7 mouse cellular contexts compared by ENCODE assay signal in the genomic region with DNA sequence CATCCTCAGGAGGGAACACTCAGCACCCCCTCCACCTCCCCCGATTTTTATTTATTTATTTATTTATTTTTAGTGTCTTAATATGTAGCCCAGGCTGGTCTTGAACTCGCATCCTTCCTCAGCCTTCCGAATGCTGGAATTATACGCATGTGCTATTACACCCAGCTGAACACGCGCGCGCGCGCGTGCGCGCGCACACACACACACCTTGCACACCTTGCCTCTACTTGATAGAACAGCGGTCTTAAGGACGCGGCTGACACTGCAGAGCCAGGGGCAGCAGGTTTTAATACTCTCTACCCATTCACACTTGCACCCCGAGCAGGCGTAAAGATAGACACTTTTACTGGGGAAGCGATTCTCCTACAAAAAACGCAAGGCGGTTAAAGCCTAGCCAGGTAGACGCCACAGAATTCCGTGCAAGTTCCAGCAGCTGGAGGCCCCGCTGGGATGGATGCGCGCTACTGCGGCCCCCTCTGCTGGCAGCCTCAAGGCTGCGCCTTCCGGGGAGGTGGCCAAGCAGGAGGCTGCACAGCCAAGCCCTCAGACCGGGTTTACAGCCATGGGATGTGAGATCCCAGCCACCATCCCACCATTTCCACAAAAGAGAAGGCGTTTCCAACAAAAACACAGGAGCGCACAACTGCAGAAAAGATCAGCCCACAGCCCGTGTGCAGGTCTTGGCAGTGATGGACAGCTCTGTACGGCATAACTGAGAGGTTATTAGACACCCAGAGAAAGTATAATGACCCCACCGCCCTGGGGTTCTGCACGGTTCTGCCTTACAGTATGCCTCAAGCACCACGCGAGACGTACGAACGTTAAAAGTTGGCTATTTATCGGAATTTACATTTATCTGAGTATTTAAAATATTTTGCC.
DNase-seq lines count a peak whose midpoint lies in the region; ATAC-seq lines count a peak whose summit lies in the region.

No protein-coding gene starts in this region.

- H3K36me3 ChIP-seq in intestine, embryonic 15.5 days = no peaks in the 10 kb centered on the region
- H3K36me3 ChIP-seq in limb, embryonic 13.5 days = no peaks in the 10 kb centered on the region
- H3K36me3 ChIP-seq in midbrain, embryonic 16.5 days (ENCODE audit: control insufficient read depth, insufficient read depth, low read length) = no peaks in the 10 kb centered on the region

- no peak overlapping the region for H3K27ac ChIP-seq in intestine, embryonic 15.5 days
- H3K27ac ChIP-seq in limb, embryonic 13.5 days = no peak overlapping the region
- H3K27ac ChIP-seq in midbrain, embryonic 16.5 days (ENCODE audit: low read length) = no peak overlapping the region

- H3K9ac ChIP-seq in intestine, embryonic 15.5 days = no peak overlapping the region
- H3K9ac ChIP-seq in limb, embryonic 13.5 days = peak overlapping the region; percentile 20
- H3K9ac ChIP-seq in midbrain, embryonic 16.5 days (ENCODE audit: low read depth, low read length) = no peak overlapping the region

- peak; percentile 84 for DNase-seq in ES-CJ7 (ENCODE audit: low read depth, low spot score)
- peak; percentile 47 to 68 for DNase-seq in adrenal gland, postnatal 36 days
- peak; percentile 52 to 58 for DNase-seq in frontal cortex, postnatal 36 days (ENCODE audit: low spot score in 2 of 2)
- peak; percentile 56 for DNase-seq in thymus, postnatal 0 days (ENCODE audit: low spot score)

- ATAC-seq in intestine, embryonic 15.5 days = peak; percentile 79
- ATAC-seq in limb, embryonic 13.5 days (ENCODE audit: low FRiP score, low read depth) = peak; percentile 78
- ATAC-seq in midbrain, embryonic 16.5 days = peak; percentile 76

- H3K4me3 ChIP-seq in intestine, embryonic 15.5 days (replicated peaks) = 0 out of 2 replicates have a peak overlapping the region, but pooled peaks have one; percentile 9
- H3K4me3 ChIP-seq in limb, embryonic 13.5 days = peak overlapping the region; percentile 30
- peak overlapping the region; percentile 6; the same call in 1 of the 2 replicates for H3K4me3 ChIP-seq in midbrain, embryonic 16.5 days (ENCODE audit: low read depth, low read length)

- 0 out of 2 replicates have a peak, but pooled peaks cover 3% of the 10 kb centered on the region for H3K27me3 ChIP-seq in intestine, embryonic 15.5 days (replicated peaks)
- peaks cover 41% of the 10 kb centered on the region for H3K27me3 ChIP-seq in limb, embryonic 13.5 days
- H3K27me3 ChIP-seq in midbrain, embryonic 16.5 days (ENCODE audit: control insufficient read depth, insufficient read depth, low read depth, low read length) = peaks cover 12% of the 10 kb centered on the region

- peak overlapping the region; percentile 52 for H3K4me2 ChIP-seq in intestine, embryonic 15.5 days (replicated peaks)
- peak overlapping the region; percentile 61 for H3K4me2 ChIP-seq in limb, embryonic 13.5 days (replicated peaks)
- H3K4me2 ChIP-seq in midbrain, embryonic 16.5 days (ENCODE audit: low read length) = peak overlapping the region; percentile 35

- WGBS in intestine, embryonic 15.5 days = 19% methylated on average over 43 of the region's 43 CpGs
- 16% methylated on average over 43 of the region's 43 CpGs for WGBS in limb, embryonic 13.5 days
- 19% methylated on average over 43 of the region's 43 CpGs for WGBS in midbrain, embryonic 16.5 days

- no peaks in the 10 kb centered on the region for H3K9me3 ChIP-seq in intestine, embryonic 15.5 days
- H3K9me3 ChIP-seq in limb, embryonic 13.5 days = no peaks in the 10 kb centered on the region
- no peaks in the 10 kb centered on the region for H3K9me3 ChIP-seq in midbrain, embryonic 16.5 days (replicated peaks; ENCODE audit: control insufficient read depth, low read length, poor library complexity, severe bottlenecking)

- peaks cover 2% of the 10 kb centered on the region; the same call in 1 of the 2 replicates for H3K4me1 ChIP-seq in intestine, embryonic 15.5 days (replicated peaks)
- peaks cover 29% of the 10 kb centered on the region for H3K4me1 ChIP-seq in limb, embryonic 13.5 days
- peaks cover 8% of the 10 kb centered on the region; the same call in 1 of the 2 replicates for H3K4me1 ChIP-seq in midbrain, embryonic 16.5 days (ENCODE audit: control insufficient read depth, insufficient read depth, low read length)
